Mouse (Mus musculus): Measurements from ENCODE around the gene Rasl10b.

DNA sequence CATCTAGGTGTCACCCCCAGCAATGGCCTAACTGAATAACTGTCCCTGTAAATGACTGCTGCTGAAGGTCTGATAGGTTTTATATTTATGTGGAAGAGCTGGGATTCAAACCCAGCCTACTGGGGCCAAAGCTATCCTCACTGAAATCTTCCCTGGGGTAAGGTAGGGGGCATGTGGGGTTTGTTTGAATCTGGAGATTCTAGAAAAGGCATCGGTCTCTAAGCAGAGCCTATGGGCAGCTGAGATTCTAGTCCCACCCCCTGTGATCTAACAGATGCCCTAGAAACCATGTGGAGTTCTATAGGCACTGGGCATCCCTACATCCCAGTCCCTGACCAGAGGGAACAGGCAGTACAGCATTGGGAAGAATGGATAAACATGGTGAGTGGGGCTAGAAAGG is 28.4 kb downstream of the Rasl10b start, which contains the start of gene 1700020L24Rik:
- TF ChIP-seq POLR2A (IDR thresholded peaks at IDR 0.05; ENCODE audit: control insufficient read depth, extremely low read depth, insufficient read depth, low read length, poor library complexity) (no peak), CTCF (IDR thresholded peaks at IDR 0.05; ENCODE audit: borderline replicate concordance, control insufficient read depth, extremely low read depth, insufficient read depth, low read length, poor library complexity) (no peak)
